Mouse (Mus musculus) B cell, adult 62 days (primary cell): Measurements from ENCODE around the gene Olfr420. TPM values are rescaled to one million over a fixed set of nuclear protein-coding genes. Genes with fewer than 3 reads are reported as not detected.

Experiments used
- total RNA-seq: library from RNA; stranded (reverse); gene quantifications from 4 replicates; pipeline ENCODE4 v1.2.4, GENCODE M21; 2023

Olfr420 gene
- not detected in 4 replicates for total RNA-seq

DNA sequence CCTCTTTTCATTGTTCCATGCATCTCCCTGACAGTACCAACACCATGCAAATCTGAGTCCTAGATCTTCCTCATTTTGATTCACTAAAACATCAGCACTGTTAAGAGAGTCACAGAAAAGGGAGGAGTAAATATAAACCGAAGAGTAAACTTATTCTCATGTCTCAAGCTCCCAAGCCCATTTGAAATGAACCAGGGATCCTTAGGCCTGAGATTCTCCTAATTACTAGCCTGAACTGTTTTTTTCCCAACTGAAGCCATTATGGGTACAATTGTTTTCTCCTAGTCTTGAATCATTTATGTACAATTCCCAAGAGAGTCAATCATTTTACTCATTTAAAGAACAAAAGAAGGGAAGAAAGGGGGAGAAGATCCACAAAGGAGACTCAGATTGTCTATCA is at the start of gene Olfr420:
Gene Olfr420, plus strand, starts transcription at position 301 of the 400 bp plus-strand sequence.

DNA sequence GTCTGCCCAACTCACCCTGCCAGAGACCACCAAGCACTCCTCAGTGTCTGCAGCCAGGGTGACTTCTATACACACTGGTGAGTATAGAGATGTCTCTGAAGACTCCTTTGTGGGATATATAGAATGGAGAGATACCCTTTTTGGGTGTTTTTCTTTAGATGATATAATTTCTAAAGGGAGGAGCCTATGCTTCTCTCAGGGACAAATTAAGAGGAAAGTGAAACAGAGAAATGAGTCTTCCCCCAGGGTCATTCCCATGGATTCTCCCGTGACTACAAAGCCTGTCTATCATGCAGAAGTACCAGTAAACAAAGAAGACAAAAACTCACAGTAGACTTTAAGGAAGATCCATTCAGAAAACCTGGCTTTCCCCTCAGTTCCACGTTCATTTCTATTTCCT is 34.4 kb upstream of the Olfr420 start, which contains the start of gene Olfr231:
Gene Olfr231, minus strand, starts transcription at position 101 of the 400 bp plus-strand sequence.

DNA sequence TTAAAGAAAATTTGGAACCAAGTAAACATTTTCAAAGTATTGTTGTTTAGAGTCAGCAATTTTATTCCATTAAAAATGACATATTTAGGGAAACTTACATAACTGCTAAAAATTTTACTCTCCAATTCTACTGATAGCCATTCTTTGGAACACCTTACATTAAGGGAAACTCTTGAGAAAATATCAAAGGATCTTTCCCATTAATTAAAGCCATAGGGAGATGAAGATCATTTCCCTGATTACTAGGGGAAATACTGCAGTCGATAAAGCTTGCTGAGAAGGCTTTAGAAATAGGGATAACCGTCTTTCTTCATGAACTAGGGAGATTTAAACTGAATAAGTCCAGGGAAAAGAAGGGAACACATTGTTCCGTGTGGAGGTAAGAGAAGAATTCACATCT is 24.2 kb upstream of the Olfr420 start, which contains the start of gene Olfr424:
Gene Olfr424, plus strand, starts transcription at position 301 of the 400 bp plus-strand sequence.

DNA sequence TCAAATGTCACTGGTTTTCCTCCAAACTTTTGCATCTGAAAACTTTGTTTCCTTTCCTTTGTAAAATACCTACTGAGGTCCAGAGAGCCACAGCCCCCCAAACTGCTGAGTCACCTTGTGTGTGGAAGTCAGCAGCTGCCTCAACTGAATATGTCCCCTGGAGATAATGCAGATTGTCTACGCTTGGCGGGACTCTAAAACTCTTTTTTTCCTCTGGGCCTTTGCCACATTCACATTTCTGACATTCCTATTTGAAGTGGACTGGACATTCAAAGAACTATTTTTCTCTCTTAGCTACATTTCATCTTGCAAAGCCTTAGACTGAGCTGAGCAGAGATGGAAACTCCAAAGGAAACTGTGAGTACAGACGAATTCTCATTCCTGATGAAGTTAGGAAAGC is 17.2 kb downstream of the Olfr420 start, which contains the start of gene Spta1:
Gene Spta1, plus strand, starts transcription at position 172 of the 400 bp plus-strand sequence.

Other genes with a start within 250 kb of the Olfr420 start
- gene Ifi211, start 242.6 kb upstream of the Olfr420 start, total RNA-seq: 0.33 to 0.35 TPM in 2 of 4 replicates, not detected in the others
- 484 to 551 TPM (median 509 TPM) in 4 replicates for gene Mndal, start 213.1 kb upstream of the Olfr420 start, total RNA-seq
- 242 to 252 TPM (median 247 TPM) in 4 replicates for gene Ifi203, start 213.0 kb upstream of the Olfr420 start, total RNA-seq
- not detected in 4 replicates for gene Ifi202b, start 172.9 kb upstream of the Olfr420 start, total RNA-seq
- gene Ifi205, start 123.8 kb upstream of the Olfr420 start, total RNA-seq: 4.6 to 7.0 TPM (median 6.2 TPM) in 4 replicates
- gene Olfr433, start 114.9 kb upstream of the Olfr420 start, total RNA-seq: 0.37 TPM in 1 of 4 replicates, not detected in the others
- gene Olfr432, start 106.4 kb upstream of the Olfr420 start, total RNA-seq: not detected in 4 replicates
- not detected in 4 replicates for gene Olfr430, start 89.0 kb upstream of the Olfr420 start, total RNA-seq
- not detected in 4 replicates for gene Olfr429, start 71.3 kb upstream of the Olfr420 start, total RNA-seq
- gene Olfr427, start 58.7 kb upstream of the Olfr420 start, total RNA-seq: not detected in 4 replicates
- not detected in 4 replicates for gene Olfr231, start 34.5 kb upstream of the Olfr420 start, total RNA-seq
- not detected in 4 replicates for gene Olfr424, start 24.1 kb upstream of the Olfr420 start, total RNA-seq
- 0.06 TPM in 1 of 4 replicates, not detected in the others for gene Spta1, start 17.1 kb downstream of the Olfr420 start, total RNA-seq
- not detected in 4 replicates for gene Olfr419, start 96.4 kb downstream of the Olfr420 start, total RNA-seq
- not detected in 4 replicates for gene Mptx1, start 174.9 kb downstream of the Olfr420 start, total RNA-seq
- not detected in 4 replicates for gene Olfr417, start 209.5 kb downstream of the Olfr420 start, total RNA-seq
- not detected in 4 replicates for gene Olfr248, start 235.4 kb downstream of the Olfr420 start, total RNA-seq